Mouse (Mus musculus): ENCODE results near the gene Trpc7. TPM values are rescaled to one million over a fixed set of nuclear protein-coding genes. Genes with fewer than 3 reads are reported as not detected.

The Trpc7 gene
- polyA plus RNA-seq, 1 experiment from 2014 or later, result 0.09 TPM

GRCm38 (mm10) chr13:56889888-56890287 is 5.9 kb downstream of the Trpc7 start:
- no peak overlapping the region for H3K9ac ChIP-seq (replicated peaks; ENCODE audit: low read length)
- H3K9me3 ChIP-seq (ENCODE audit: low read length), result no peaks in the 10 kb centered on the region
- WGBS, result 28% methylated on average over 7 of the region's 7 CpGs
- H3K27me3 ChIP-seq (ENCODE audit: insufficient read depth, low read length), result no peaks in the 10 kb centered on the region
- no peaks in the 10 kb centered on the region for H3K36me3 ChIP-seq (ENCODE audit: insufficient read depth, low read length)
- H3K4me2 ChIP-seq (replicated peaks; ENCODE audit: low read depth, low read length), result no peak overlapping the region
- H3K27ac ChIP-seq (ENCODE audit: low read length), result no peak overlapping the region
- H3K4me3 ChIP-seq (ENCODE audit: low read length), result no peak overlapping the region
- ATAC-seq (ENCODE audit: low FRiP score, low TSS enrichment), result no peak
- H3K4me1 ChIP-seq (ENCODE audit: insufficient read depth, low read length), result no peaks in the 10 kb centered on the region

- Histone ChIP-seq H3K4me1 (ENCODE audit: insufficient read depth, low read length) (no peaks in the 10 kb centered on the region), H3K36me3 (ENCODE audit: insufficient read depth, low read length) (no peaks in the 10 kb centered on the region), H3K9ac (replicated peaks; ENCODE audit: low read length) (no peak overlapping the region), H3K27me3 (ENCODE audit: insufficient read depth, low read length) (no peaks in the 10 kb centered on the region), H3K4me3 (ENCODE audit: low read length) (no peak overlapping the region), H3K9me3 (ENCODE audit: low read length) (no peaks in the 10 kb centered on the region), H3K4me2 (replicated peaks; ENCODE audit: low read depth, low read length) (no peak overlapping the region), H3K27ac (ENCODE audit: low read length) (no peak overlapping the region)
- WGBS, result 84% methylated on average over 12 of the region's 12 CpGs
- no peak for ATAC-seq (ENCODE audit: low FRiP score, low TSS enrichment)
Observed at GRCm38 (mm10) chr13:56882931-56883330, 12.9 kb downstream of the Trpc7 start.

DNA sequence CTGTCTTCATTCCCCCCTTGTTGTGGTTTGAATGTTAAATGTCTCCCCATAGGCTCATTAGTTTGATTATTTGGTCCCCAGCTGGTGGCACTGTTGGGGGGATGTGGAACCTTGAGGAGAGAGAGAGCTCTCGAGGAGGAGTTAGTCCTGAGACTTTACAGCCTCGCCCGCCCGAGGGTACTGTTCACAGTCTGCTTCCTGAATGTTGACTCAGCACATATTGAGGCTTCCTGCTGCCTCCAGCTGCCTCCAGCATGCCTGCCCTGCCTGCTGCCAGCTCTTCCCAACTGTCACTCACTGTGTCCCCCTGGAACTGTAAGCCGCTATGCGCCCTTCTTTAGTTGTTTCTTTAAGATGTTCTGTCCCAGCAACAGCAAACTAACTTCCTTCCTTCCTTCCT is 31.2 kb downstream of the Trpc7 start:
- Histone ChIP-seq H3K4me2 (replicated peaks; ENCODE audit: low read depth, low read length) (no peak overlapping the region), H3K36me3 (ENCODE audit: insufficient read depth, low read length) (no peaks in the 10 kb centered on the region), H3K9me3 (ENCODE audit: low read length) (no peaks in the 10 kb centered on the region), H3K4me3 (ENCODE audit: low read length) (no peak overlapping the region), H3K27me3 (ENCODE audit: insufficient read depth, low read length) (no peaks in the 10 kb centered on the region), H3K9ac (replicated peaks; ENCODE audit: low read length) (no peak overlapping the region), H3K4me1 (ENCODE audit: insufficient read depth, low read length) (no peaks in the 10 kb centered on the region), H3K27ac (ENCODE audit: low read length) (no peak overlapping the region)
- 83% methylated on average over 6 of the region's 6 CpGs for WGBS
- no peak for ATAC-seq (ENCODE audit: low FRiP score, low TSS enrichment)

DNA sequence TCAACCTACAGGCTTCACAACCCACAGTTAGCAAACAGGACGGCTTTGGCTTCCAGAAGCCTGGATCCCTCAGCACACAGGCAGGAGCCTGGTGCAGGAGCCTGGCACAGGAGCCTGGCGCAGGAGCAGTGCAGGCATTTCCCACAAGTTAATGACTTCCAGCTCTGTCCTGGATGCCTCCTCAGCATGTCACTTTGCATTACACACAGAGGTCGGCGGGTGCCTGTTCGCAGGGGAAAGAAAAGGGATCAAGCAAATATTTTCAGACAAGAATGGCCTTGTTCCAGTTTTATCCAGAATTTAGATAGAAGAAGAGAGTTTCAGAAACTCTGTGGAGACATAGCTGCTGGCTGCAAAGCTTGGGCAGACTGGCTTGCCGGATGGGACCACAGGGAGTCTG is 33.8 kb downstream of the Trpc7 start:
- no peak overlapping the region for H3K4me2 ChIP-seq (replicated peaks; ENCODE audit: low read depth, low read length)
- no peaks in the 10 kb centered on the region for H3K27me3 ChIP-seq (ENCODE audit: insufficient read depth, low read length)
- no peak for ATAC-seq (ENCODE audit: low FRiP score, low TSS enrichment)
- no peak overlapping the region for H3K27ac ChIP-seq (ENCODE audit: low read length)
- 66% methylated on average over 6 of the region's 6 CpGs for WGBS
- H3K36me3 ChIP-seq (ENCODE audit: insufficient read depth, low read length), result no peaks in the 10 kb centered on the region
- no peaks in the 10 kb centered on the region for H3K9me3 ChIP-seq (ENCODE audit: low read length)
- no peak overlapping the region for H3K9ac ChIP-seq (replicated peaks; ENCODE audit: low read length)
- H3K4me1 ChIP-seq (ENCODE audit: insufficient read depth, low read length), result no peaks in the 10 kb centered on the region
- H3K4me3 ChIP-seq (ENCODE audit: low read length), result no peak overlapping the region

- no peaks in the 10 kb centered on the region for H3K36me3 ChIP-seq (ENCODE audit: insufficient read depth, low read length)
- H3K9me3 ChIP-seq (ENCODE audit: low read length), result no peaks in the 10 kb centered on the region
- H3K4me2 ChIP-seq (replicated peaks; ENCODE audit: low read depth, low read length), result no peak overlapping the region
- H3K27ac ChIP-seq (ENCODE audit: low read length), result no peak overlapping the region
- no peak overlapping the region for H3K9ac ChIP-seq (replicated peaks; ENCODE audit: low read length)
- ATAC-seq (ENCODE audit: low FRiP score, low TSS enrichment), result no peak
- no peaks in the 10 kb centered on the region for H3K4me1 ChIP-seq (ENCODE audit: insufficient read depth, low read length)
- no peaks in the 10 kb centered on the region for H3K27me3 ChIP-seq (ENCODE audit: insufficient read depth, low read length)
- WGBS, result 72% methylated on average over 8 of the region's 8 CpGs
- H3K4me3 ChIP-seq (ENCODE audit: low read length), result no peak overlapping the region
Observed at GRCm38 (mm10) chr13:56854506-56854905, 41.3 kb downstream of the Trpc7 start.

GRCm38 (mm10) chr13:56853436-56853835 is 42.4 kb downstream of the Trpc7 start:
- Histone ChIP-seq H3K4me2 (replicated peaks; ENCODE audit: low read depth, low read length) (no peak overlapping the region), H3K4me3 (ENCODE audit: low read length) (no peak overlapping the region), H3K9me3 (ENCODE audit: low read length) (no peaks in the 10 kb centered on the region), H3K27ac (ENCODE audit: low read length) (no peak overlapping the region), H3K27me3 (ENCODE audit: insufficient read depth, low read length) (no peaks in the 10 kb centered on the region), H3K4me1 (ENCODE audit: insufficient read depth, low read length) (no peaks in the 10 kb centered on the region), H3K36me3 (ENCODE audit: insufficient read depth, low read length) (no peaks in the 10 kb centered on the region), H3K9ac (replicated peaks; ENCODE audit: low read length) (no peak overlapping the region)
- ATAC-seq (ENCODE audit: low FRiP score, low TSS enrichment), result no peak
- 56% methylated on average over 5 of the region's 5 CpGs for WGBS

- no peaks in the 10 kb centered on the region for H3K27me3 ChIP-seq (ENCODE audit: insufficient read depth, low read length)
- no peaks in the 10 kb centered on the region for H3K4me1 ChIP-seq (ENCODE audit: insufficient read depth, low read length)
- no peaks in the 10 kb centered on the region for H3K36me3 ChIP-seq (ENCODE audit: insufficient read depth, low read length)
- WGBS, result 78% methylated on average over 3 of the region's 3 CpGs
- H3K9ac ChIP-seq (replicated peaks; ENCODE audit: low read length), result no peak overlapping the region
- ATAC-seq (ENCODE audit: low FRiP score, low TSS enrichment), result no peak
- no peak overlapping the region for H3K4me2 ChIP-seq (replicated peaks; ENCODE audit: low read depth, low read length)
- no peak overlapping the region for H3K27ac ChIP-seq (ENCODE audit: low read length)
- 0 out of 2 replicates have a peak, but pooled peaks cover 3% of the 10 kb centered on the region for H3K9me3 ChIP-seq (ENCODE audit: low read length)
- no peak overlapping the region for H3K4me3 ChIP-seq (ENCODE audit: low read length)
Observed at GRCm38 (mm10) chr13:56845866-56846265, 49.9 kb downstream of the Trpc7 start.

- Histone ChIP-seq H3K9me3 (ENCODE audit: low read length) (no peaks in the 10 kb centered on the region), H3K4me1 (ENCODE audit: insufficient read depth, low read length) (no peaks in the 10 kb centered on the region), H3K36me3 (ENCODE audit: insufficient read depth, low read length) (no peaks in the 10 kb centered on the region), H3K4me3 (ENCODE audit: low read length) (no peak overlapping the region), H3K27me3 (ENCODE audit: insufficient read depth, low read length) (no peaks in the 10 kb centered on the region), H3K4me2 (replicated peaks; ENCODE audit: low read depth, low read length) (no peak overlapping the region), H3K27ac (ENCODE audit: low read length) (no peak overlapping the region), H3K9ac (replicated peaks; ENCODE audit: low read length) (no peak overlapping the region)
- 81% methylated on average over 12 of the region's 12 CpGs for WGBS
- no peak for ATAC-seq (ENCODE audit: low FRiP score, low TSS enrichment)
Observed at GRCm38 (mm10) chr13:56815471-56815870, 80.3 kb downstream of the Trpc7 start.

- 3% methylated on average over 27 of the region's 27 CpGs for WGBS
- H3K4me3 ChIP-seq (ENCODE audit: low read length), result peak overlapping the region; percentile 38
- H3K9ac ChIP-seq (replicated peaks; ENCODE audit: low read length), result peak overlapping the region; percentile 51
- ATAC-seq (ENCODE audit: low FRiP score, low TSS enrichment), result peak; percentile 74; the same call in 1 of the 2 replicates
- no peak overlapping the region for H3K27ac ChIP-seq (ENCODE audit: low read length)
- H3K4me1 ChIP-seq (ENCODE audit: insufficient read depth, low read length), result 0 out of 2 replicates have a peak, but pooled peaks cover 3% of the 10 kb centered on the region
- peak overlapping the region; percentile 59 for H3K4me2 ChIP-seq (replicated peaks; ENCODE audit: low read depth, low read length)
- H3K36me3 ChIP-seq (ENCODE audit: insufficient read depth, low read length), result no peaks in the 10 kb centered on the region
- H3K27me3 ChIP-seq (ENCODE audit: insufficient read depth, low read length), result no peaks in the 10 kb centered on the region; the same call in 1 of the 2 replicates
- H3K9me3 ChIP-seq (ENCODE audit: low read length), result no peaks in the 10 kb centered on the region
Observed at GRCm38 (mm10) chr13:56806776-56807490, 88.9 kb downstream of the Trpc7 start.

DNA sequence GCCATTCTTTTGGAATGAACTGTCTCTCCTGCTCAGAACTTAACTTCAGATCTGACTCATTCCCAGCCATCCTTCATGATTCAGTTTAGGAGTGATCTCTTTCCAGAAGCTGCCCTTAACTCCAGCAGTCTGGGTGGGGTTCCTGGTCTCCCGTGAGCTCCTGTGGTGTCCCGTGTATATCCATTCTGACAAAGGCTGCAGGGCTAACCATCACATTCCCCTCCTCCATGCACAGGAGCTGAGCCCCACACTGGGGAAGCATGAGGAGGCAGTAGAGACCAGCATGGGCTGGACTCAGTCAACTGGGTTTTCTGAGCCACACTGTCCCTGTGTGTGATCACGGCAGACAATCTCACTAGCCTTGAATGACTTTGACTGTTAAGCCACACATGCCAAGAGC is 90.7 kb downstream of the Trpc7 start:
- Histone ChIP-seq H3K36me3 (ENCODE audit: insufficient read depth, low read length) (no peaks in the 10 kb centered on the region), H3K9me3 (ENCODE audit: low read length) (no peaks in the 10 kb centered on the region), H3K4me2 (replicated peaks; ENCODE audit: low read depth, low read length) (no peak overlapping the region), H3K4me3 (ENCODE audit: low read length) (no peak overlapping the region), H3K27ac (ENCODE audit: low read length) (no peak overlapping the region), H3K27me3 (ENCODE audit: insufficient read depth, low read length) (no peaks in the 10 kb centered on the region; the same call in 1 of the 2 replicates), H3K9ac (replicated peaks; ENCODE audit: low read length) (no peak overlapping the region), H3K4me1 (ENCODE audit: insufficient read depth, low read length) (0 out of 2 replicates have a peak, but pooled peaks cover 3% of the 10 kb centered on the region)
- no peak for ATAC-seq (ENCODE audit: low FRiP score, low TSS enrichment)
- WGBS, result 82% methylated on average over 3 of the region's 3 CpGs
